Mouse (Mus musculus) liver, adult 2 months (tissue): ENCODE results near the gene Tmem263.

Experiments
- CTCF ChIP-seq: fragments of 200-500 bp; IDR thresholded peaks from 2 replicates; pipeline ENCODE4 v1.5.1; 2011; ENCODE audit warnings: low read depth, low read length, control low read depth
- POLR2A ChIP-seq: fragments of 200-500 bp; IDR thresholded peaks from 2 replicates; pipeline ENCODE4 v1.6.1; 2011; ENCODE audit warnings: low read length, control low read depth; ENCODE audit not compliant: insufficient read depth; ENCODE audit errors: extremely low read depth

DNA sequence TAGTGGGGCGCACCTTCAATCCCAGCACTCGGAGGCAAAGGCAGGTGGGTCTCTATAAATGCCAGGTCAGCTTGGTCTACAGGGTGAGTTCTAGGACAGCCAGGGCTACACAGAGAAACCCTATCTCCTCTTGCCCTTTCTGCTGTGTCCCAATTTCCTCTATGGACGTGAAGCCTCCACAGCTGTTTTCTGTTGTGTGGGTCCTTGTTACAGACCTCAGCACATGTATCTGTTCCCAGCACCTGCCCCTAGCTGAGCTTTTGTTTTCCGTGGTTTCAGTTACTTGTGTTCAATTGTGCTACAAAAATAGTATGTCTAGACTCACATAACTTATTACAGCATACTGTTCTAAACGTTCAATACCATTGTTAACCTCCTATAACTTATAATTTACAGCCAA, 46.8 kb downstream of the Tmem263 start:
- TF ChIP-seq POLR2A: no peak
- TF ChIP-seq CTCF: no peak
